Mouse (Mus musculus) brain, embryonic 14.5 days (tissue): ENCODE measurements at regions not wholly inside any gene's neighbourhood (a gene's known extent, or its start where the extent isn't known, plus 50 kb on each side); places are given as distances from the start of the nearest gene placed in this dataset.

Experiments used
- CTCF ChIP-seq: fragments of 200-500 bp; IDR thresholded peaks from 2 replicates; pipeline ENCODE4 v1.5.1; 2012; ENCODE audit warnings: inconsistent platforms, mild to moderate bottlenecking, moderate library complexity, borderline replicate concordance; ENCODE audit not compliant: insufficient read depth, insufficient read length; ENCODE audit errors: extremely low read depth
- POLR2A ChIP-seq: fragments of 200-500 bp; IDR thresholded peaks from 2 replicates; pipeline ENCODE4 v1.6.1; 2012; ENCODE audit warnings: mild to moderate bottlenecking, inconsistent platforms, borderline replicate concordance; ENCODE audit not compliant: poor library complexity, insufficient read depth, insufficient read length, severe bottlenecking; ENCODE audit errors: extremely low read depth

DNA sequence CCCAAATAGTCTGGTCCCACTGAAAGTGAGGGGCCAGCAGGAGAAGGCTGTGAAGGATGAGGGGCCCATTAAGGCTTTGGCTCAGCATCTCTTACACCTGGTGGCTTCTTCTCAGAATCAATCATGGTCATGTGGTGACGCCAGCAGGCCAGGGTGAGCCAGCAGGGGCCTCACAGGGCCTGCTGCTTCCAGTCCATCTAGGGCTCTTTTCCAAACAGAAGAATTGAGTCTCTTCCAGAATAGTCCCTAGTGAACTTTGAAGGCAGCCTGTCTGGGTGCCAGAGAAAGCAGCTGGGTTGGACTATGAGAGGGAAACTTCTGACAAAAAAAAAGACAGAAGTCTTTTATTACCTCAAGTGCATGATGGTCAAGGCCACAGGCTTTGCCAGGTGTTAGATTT is 65.6 kb upstream of the Btbd11 start:
- TF ChIP-seq POLR2A (no peak), CTCF (no peak)
